Mouse (Mus musculus) MEL (cell line): ENCODE measurements around the gene Paxbp1. TPM values are rescaled to one million over a fixed set of nuclear protein-coding genes. Genes with fewer than 3 reads are reported as not detected.

Source experiments
- DNase-seq: peaks from one replicate; pipeline ENCODE4 v3.0.0; 2011; ENCODE audit warnings: low read depth, low spot score
- H3K27ac ChIP-seq: 2 replicates; pipeline ENCODE4 v1.5.1; 2012; ENCODE audit warnings: low read depth, mild to moderate bottlenecking, control low read depth, low read length, moderate library complexity; ENCODE audit not compliant: control insufficient read depth
- H3K27me3 ChIP-seq, 2 experiments: fragments of 150-350 bp in 1 of 2; sonication (generic) in 1 of 2; 2 replicates each; pipeline ENCODE4 v1.6.1; 2012; ENCODE audit warnings: low read length in 2 of 2, mild to moderate bottlenecking in 2 of 2, improper control_type of control experiment in 1 of 2, moderate library complexity in 1 of 2; ENCODE audit not compliant: insufficient read depth in 2 of 2, control insufficient read depth in 1 of 2
- H3K36me3 ChIP-seq, 2 experiments: 2 replicates each; pipeline ENCODE4 v1.6.1; 2012 to 2014; ENCODE audit warnings: low read length in 2 of 2, improper control_type of control experiment in 1 of 2, inconsistent platforms in 1 of 2, mild to moderate bottlenecking in 1 of 2; ENCODE audit not compliant: insufficient read depth in 2 of 2, control insufficient read depth in 1 of 2
- H3K4me1 ChIP-seq, 2 experiments: fragments of 150-350 bp in 1 of 2; sonication (generic) in 1 of 2; 2 replicates each; pipeline ENCODE4 v1.6.1; 2012; ENCODE audit warnings: low read length in 2 of 2, improper control_type of control experiment in 1 of 2, mild to moderate bottlenecking in 1 of 2; ENCODE audit not compliant: insufficient read depth in 2 of 2, control insufficient read depth in 1 of 2
- H3K4me3 ChIP-seq, 2 experiments: fragments of 150-350 bp in 1 of 2; sonication (generic) in 1 of 2; 2 replicates each; pipeline ENCODE4 v1.5.1; 2012; ENCODE audit warnings: low read depth in 2 of 2, low read length in 2 of 2, mild to moderate bottlenecking in 2 of 2, moderate library complexity in 2 of 2, control low read depth in 1 of 2, improper control_type of control experiment in 1 of 2; ENCODE audit not compliant: control insufficient read depth in 1 of 2, insufficient read depth in 1 of 2
- H3K79me2 ChIP-seq: 2 replicates; pipeline ENCODE4 v1.6.1; 2012; ENCODE audit warnings: mild to moderate bottlenecking, low read length, moderate library complexity; ENCODE audit not compliant: control insufficient read depth, poor library complexity, insufficient read depth
- H3K9ac ChIP-seq: 2 replicates; pipeline ENCODE4 v1.6.1; 2012; ENCODE audit warnings: low read depth, mild to moderate bottlenecking, control low read depth, low read length, moderate library complexity; ENCODE audit not compliant: control insufficient read depth, poor library complexity, severe bottlenecking
- H3K9me3 ChIP-seq: fragments of 150-350 bp; sonication (generic); replicated peaks from 2 replicates; pipeline ENCODE4 v1.6.1; 2012; ENCODE audit warnings: mild to moderate bottlenecking, low read length, improper control_type of control experiment, moderate library complexity; ENCODE audit not compliant: insufficient read depth
- E2F4 ChIP-seq: IDR thresholded peaks from 2 replicates; pipeline ENCODE4 v1.6.1; 2011; ENCODE audit warnings: low read depth, low read length, improper control_type of control experiment, borderline replicate concordance
- EP300 ChIP-seq, 2 experiments: IDR thresholded peaks; 2 replicates each; pipeline ENCODE4 v1.6.1; 2011; ENCODE audit warnings: improper control_type of control experiment in 2 of 2, low read length in 2 of 2, low read depth in 1 of 2, mild to moderate bottlenecking in 1 of 2
- ETS1 ChIP-seq: IDR thresholded peaks from 2 replicates; pipeline ENCODE4 v1.6.1; 2012; ENCODE audit warnings: low read depth, mild to moderate bottlenecking, inconsistent platforms, low read length, improper control_type of control experiment, moderate library complexity
- GABPA ChIP-seq: IDR thresholded peaks from 2 replicates; pipeline ENCODE4 v1.6.1; 2012; ENCODE audit warnings: low read depth, mild to moderate bottlenecking, inconsistent platforms, low read length, improper control_type of control experiment, moderate library complexity
- GATA1 ChIP-seq: IDR thresholded peaks from 2 replicates; pipeline ENCODE4 v1.6.1; 2011; ENCODE audit warnings: low read depth, low read length, improper control_type of control experiment
- HCFC1 ChIP-seq: IDR thresholded peaks from 2 replicates; pipeline ENCODE4 v1.6.1; 2012; ENCODE audit warnings: low read depth, mild to moderate bottlenecking, inconsistent platforms, low read length, improper control_type of control experiment, moderate library complexity
- JUND ChIP-seq: IDR thresholded peaks from 2 replicates; pipeline ENCODE4 v1.6.1; 2011; ENCODE audit warnings: low read depth, mild to moderate bottlenecking, improper control_type of control experiment, low read length
- KAT2A ChIP-seq: conservative IDR thresholded peaks from 2 replicates; pipeline ENCODE4 v1.6.1; 2012; ENCODE audit warnings: low read depth, low read length, improper control_type of control experiment, inconsistent platforms
- MAX ChIP-seq: IDR thresholded peaks from 2 replicates; pipeline ENCODE4 v1.6.1; 2011; ENCODE audit warnings: low read length, improper control_type of control experiment
- MXI1 ChIP-seq: IDR thresholded peaks from 2 replicates; pipeline ENCODE4 v1.6.1; 2011; ENCODE audit warnings: mild to moderate bottlenecking, low read depth, low read length, improper control_type of control experiment
- MYB ChIP-seq: IDR thresholded peaks from 2 replicates; pipeline ENCODE4 v1.6.1; 2011; ENCODE audit warnings: mild to moderate bottlenecking, low read depth, low read length, improper control_type of control experiment
- POLR2A ChIP-seq, 2 experiments: IDR thresholded peaks; 2 replicates each; pipeline ENCODE4 v1.6.1; 2011 to 2012; ENCODE audit warnings: low read length in 2 of 2, mild to moderate bottlenecking in 2 of 2, control low read depth in 1 of 2, improper control_type of control experiment in 1 of 2, low read depth in 1 of 2, moderate library complexity in 1 of 2; ENCODE audit not compliant: control insufficient read depth in 1 of 2, insufficient read depth in 1 of 2, poor library complexity in 1 of 2
- POLR2AphosphoS2 ChIP-seq: IDR thresholded peaks from 2 replicates; pipeline ENCODE4 v1.6.1; 2011; ENCODE audit warnings: low read length, improper control_type of control experiment
- RAD21 ChIP-seq: IDR thresholded peaks from 2 replicates; pipeline ENCODE4 v1.6.1; 2011; ENCODE audit warnings: mild to moderate bottlenecking, low read depth, low read length, improper control_type of control experiment
- SIN3A ChIP-seq: IDR thresholded peaks from 2 replicates; pipeline ENCODE4 v1.6.1; 2012; ENCODE audit warnings: low read length, improper control_type of control experiment, inconsistent platforms
- SMC3 ChIP-seq: IDR thresholded peaks from 2 replicates; pipeline ENCODE4 v1.6.1; 2011; ENCODE audit warnings: low read depth, low read length, improper control_type of control experiment
- TAL1 ChIP-seq: IDR thresholded peaks from 2 replicates; pipeline ENCODE4 v1.6.1; 2012; ENCODE audit warnings: mild to moderate bottlenecking, inconsistent platforms, low read length, moderate library complexity, mixed read lengths
- TBP ChIP-seq: IDR thresholded peaks from 2 replicates; pipeline ENCODE4 v1.8.0; 2011; ENCODE audit warnings: low read depth, low read length, improper control_type of control experiment
- TCF12 ChIP-seq: IDR thresholded peaks from 2 replicates; pipeline ENCODE4 v1.6.1; 2014; ENCODE audit warnings: low read depth, mild to moderate bottlenecking, inconsistent platforms, low read length, improper control_type of control experiment, moderate library complexity
- USF2 ChIP-seq, 2 experiments: IDR thresholded peaks; 2 replicates each; pipeline ENCODE4 v1.6.1; 2011 to 2012; ENCODE audit warnings: improper control_type of control experiment in 2 of 2, low read length in 2 of 2, borderline replicate concordance in 1 of 2, inconsistent platforms in 1 of 2, low read depth in 1 of 2, mild to moderate bottlenecking in 1 of 2; ENCODE audit not compliant: insufficient read depth in 1 of 2
- ZNF384 ChIP-seq: IDR thresholded peaks from 2 replicates; pipeline ENCODE4 v1.6.1; 2012; ENCODE audit warnings: low read depth, mild to moderate bottlenecking, inconsistent platforms, low read length, improper control_type of control experiment
- polyA plus RNA-seq, 2 experiments: library from polyadenylated mRNA; stranded (reverse) in 1 of 2; unstranded in 1 of 2; fragments of >175 nt in 1 of 2; fragments of >200 nt in 1 of 2; gene quantifications; 2 replicates each; pipeline versions ENCODE4 v1.2.1 to v1.2.4; 2012; ENCODE audit warnings: low replicate concordance in 2 of 2, low read depth in 1 of 2; ENCODE audit not compliant: insufficient read length in 2 of 2, insufficient read depth in 1 of 2, missing spikeins in 1 of 2
- total RNA-seq: library from RNA; depleted of rRNA; stranded (reverse); fragments of 300-350 nt; gene quantifications from 2 replicates; pipeline ENCODE4 v1.2.3, GENCODE M21; 2012

Gene Paxbp1
- total and polyA plus RNA-seq, 3 experiments = 23.8 to 49.6 TPM; not detected in 1

GRCm38 (mm10) chr16:90971004-90971403 lies 73.3 kb downstream of the Paxbp1 start:
- peaks cover 0 to 16% of the 10 kb centered on the region in 2 experiments; a peak in 2 of 4 replicates for H3K36me3 ChIP-seq
- no peak overlapping the region for H3K9ac ChIP-seq
- H3K4me1 ChIP-seq = no peaks in the 10 kb centered on the region
- no peak overlapping the region for H3K4me3 ChIP-seq
- no peak overlapping the region for H3K27ac ChIP-seq
- H3K79me2 ChIP-seq = no peaks in the 10 kb centered on the region
- H3K9me3 ChIP-seq = no peaks in the 10 kb centered on the region
- H3K27me3 ChIP-seq = no peaks in the 10 kb centered on the region
- TF ChIP-seq ETS1 (no peak), E2F4 (no peak), EP300 (IDR thresholded peaks at IDR 0.05; ENCODE audit: low read depth in 1 of 2, low read length in 2 of 2) (no peak), KAT2A (no peak), ZNF384 (no peak), JUND (no peak), MAX (no peak), HCFC1 (no peak), GATA1 (no peak), POLR2AphosphoS2 (no peak), TCF12 (no peak), SIN3A (no peak)
- no peak for DNase-seq

GRCm38 (mm10) chr16:90966241-90966640 lies 78.1 kb downstream of the Paxbp1 start:
- TF ChIP-seq USF2 (IDR thresholded peaks at IDR 0.05; ENCODE audit: borderline replicate concordance in 1 of 2, insufficient read depth in 1 of 2, low read depth in 1 of 2, low read length in 2 of 2) (no peak), SMC3 (no peak), RAD21 (no peak), MXI1 (no peak), GATA1 (no peak), TBP (no peak), E2F4 (no peak), MYB (no peak), KAT2A (no peak), JUND (no peak), POLR2A (IDR thresholded peaks at IDR 0.05; ENCODE audit: control insufficient read depth in 1 of 2, insufficient read depth in 1 of 2, low read depth in 1 of 2, low read length in 2 of 2, poor library complexity in 1 of 2) (no peak), TAL1 (no peak), GABPA (no peak)
- peaks cover 0 to 13% of the 10 kb centered on the region in 2 experiments; a peak in 2 of 4 replicates for H3K36me3 ChIP-seq

More at GRCm38 (mm10) chr16:90966241-90966640, 78.1 kb downstream of the Paxbp1 start:
- no peaks in the 10 kb centered on the region for H3K27me3 ChIP-seq
- no peaks in the 10 kb centered on the region for H3K79me2 ChIP-seq
- no peak overlapping the region for H3K4me3 ChIP-seq
- no peak overlapping the region for H3K9ac ChIP-seq
- H3K4me1 ChIP-seq = no peaks in the 10 kb centered on the region
- H3K27ac ChIP-seq = no peak overlapping the region
- H3K9me3 ChIP-seq = no peaks in the 10 kb centered on the region
- no peak for DNase-seq
